Mouse (Mus musculus) forelimb bud, embryonic 11.5 days (tissue): ENCODE measurements at regions not wholly inside any gene's neighbourhood (a gene's known extent, or its start where the extent isn't known, plus 50 kb on each side); places are given as distances from the start of the nearest gene placed in this dataset.

Experiments used
- DNase-seq: peaks from one replicate; pipeline ENCODE4 v3.0.0-alpha.2; 2012; ENCODE audit warnings: low read depth, low spot score

GRCm38 (mm10) chr6:67186537-67187274, 51.3 kb upstream of the Serbp1 start:
- no peak for DNase-seq

DNA sequence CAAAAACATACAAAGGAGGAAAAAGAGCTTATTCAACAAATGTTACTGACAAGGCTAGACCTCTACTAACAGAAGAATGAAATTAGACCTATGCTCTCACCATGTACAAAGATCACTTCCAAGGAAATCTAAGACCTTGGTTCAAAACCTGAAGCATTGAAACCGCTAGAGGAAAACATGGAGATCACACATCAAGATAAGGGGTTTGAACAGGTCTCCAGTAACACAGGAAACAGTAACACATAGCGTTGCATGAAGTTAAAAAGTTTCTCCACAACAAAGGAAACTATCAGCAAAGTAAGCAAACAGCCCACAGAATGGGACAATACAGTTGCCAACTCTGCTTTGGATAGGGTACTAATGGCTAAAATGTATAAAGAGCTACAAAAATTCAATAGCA, 53.3 kb upstream of the Serbp1 start:
- DNase-seq, result no peak

DNA sequence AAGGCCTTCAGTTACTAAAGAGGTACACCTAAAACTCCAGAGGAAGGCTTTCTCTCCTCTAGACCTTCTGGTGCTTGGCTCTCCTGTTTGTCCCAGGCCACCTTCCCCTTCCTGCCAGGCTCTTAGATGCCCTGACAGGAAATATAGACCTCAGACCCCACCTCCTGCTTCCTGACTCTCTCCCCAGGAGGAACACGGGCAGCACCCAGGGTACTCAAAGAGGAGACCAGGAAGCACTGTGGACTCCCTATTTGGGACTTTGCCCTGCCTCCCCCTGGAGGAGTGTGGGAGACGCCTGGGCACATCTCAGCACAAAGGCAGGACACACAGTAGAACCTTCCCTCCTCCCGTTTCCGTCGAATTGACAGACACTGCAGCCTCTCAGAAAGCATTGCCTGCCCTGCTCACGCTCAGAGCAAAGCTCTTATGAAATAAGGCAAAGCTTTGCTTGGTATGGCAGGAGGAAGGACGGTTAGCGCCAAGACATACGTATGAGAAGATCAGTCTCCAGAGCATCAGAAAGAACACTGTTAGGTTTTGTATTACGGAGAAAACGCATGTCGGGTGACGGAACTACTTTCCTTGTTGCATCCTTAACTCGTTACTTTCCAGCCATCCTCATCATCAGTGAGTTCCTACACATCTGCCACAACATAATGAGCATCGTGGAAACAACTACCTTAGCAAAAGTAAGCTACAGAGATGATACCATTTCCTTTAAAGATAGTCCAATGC, 54.3 kb upstream of the Serbp1 start:
- no peak for DNase-seq

GRCm38 (mm10) chr6:67182453-67182852, 55.5 kb upstream of the Serbp1 start:
- no peak for DNase-seq

DNA sequence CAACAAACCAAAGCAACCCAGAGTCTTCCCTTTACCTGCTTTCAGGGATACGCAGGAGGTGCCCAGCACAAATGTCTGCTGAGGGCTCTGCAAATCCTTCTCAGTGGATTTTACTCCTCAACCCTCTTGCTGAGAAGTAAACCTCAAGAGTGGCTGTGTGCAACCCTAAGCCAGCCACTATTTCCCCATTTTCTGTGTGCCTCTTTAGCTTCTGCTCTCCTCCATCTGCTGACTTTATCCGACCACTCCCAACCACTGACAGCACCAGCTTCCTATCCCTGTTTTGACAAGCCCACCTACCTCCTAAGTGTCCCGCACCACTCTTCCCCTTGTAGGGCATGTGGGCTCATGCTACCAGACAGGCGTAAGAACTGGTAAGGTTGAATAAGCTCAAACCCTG, 56.5 kb upstream of the Serbp1 start:
- DNase-seq, result no peak

- no peak for DNase-seq
These were observed 58.6 kb upstream of the Serbp1 start for GRCm38 (mm10) chr6:67179416-67179815.

DNA sequence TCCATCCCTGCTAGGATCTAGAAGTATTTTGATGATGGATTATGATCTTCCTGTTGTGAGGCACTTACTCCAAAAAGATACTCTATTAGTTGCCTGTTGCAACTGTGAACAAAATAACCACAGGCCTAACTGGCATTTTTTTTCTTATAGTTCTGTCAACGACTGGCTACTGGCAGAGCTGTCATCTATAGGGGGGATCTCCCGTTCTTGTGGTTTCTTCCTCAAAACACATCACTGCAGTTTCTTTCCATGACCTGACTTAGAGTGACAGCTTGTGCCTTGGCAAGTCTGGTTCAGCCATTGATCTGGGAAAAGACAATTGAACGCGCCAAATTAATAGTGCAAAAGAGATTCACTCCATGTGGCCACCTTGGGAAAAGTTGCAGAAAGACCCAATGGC, 59.4 kb upstream of the Serbp1 start:
- DNase-seq, result no peak

- DNase-seq, result no peak
These were observed 59.9 kb upstream of the Serbp1 start for GRCm38 (mm10) chr6:67178101-67178500.

- no peak for DNase-seq
These were observed 67.4 kb upstream of the Serbp1 start for GRCm38 (mm10) chr6:67170674-67170946.

DNA sequence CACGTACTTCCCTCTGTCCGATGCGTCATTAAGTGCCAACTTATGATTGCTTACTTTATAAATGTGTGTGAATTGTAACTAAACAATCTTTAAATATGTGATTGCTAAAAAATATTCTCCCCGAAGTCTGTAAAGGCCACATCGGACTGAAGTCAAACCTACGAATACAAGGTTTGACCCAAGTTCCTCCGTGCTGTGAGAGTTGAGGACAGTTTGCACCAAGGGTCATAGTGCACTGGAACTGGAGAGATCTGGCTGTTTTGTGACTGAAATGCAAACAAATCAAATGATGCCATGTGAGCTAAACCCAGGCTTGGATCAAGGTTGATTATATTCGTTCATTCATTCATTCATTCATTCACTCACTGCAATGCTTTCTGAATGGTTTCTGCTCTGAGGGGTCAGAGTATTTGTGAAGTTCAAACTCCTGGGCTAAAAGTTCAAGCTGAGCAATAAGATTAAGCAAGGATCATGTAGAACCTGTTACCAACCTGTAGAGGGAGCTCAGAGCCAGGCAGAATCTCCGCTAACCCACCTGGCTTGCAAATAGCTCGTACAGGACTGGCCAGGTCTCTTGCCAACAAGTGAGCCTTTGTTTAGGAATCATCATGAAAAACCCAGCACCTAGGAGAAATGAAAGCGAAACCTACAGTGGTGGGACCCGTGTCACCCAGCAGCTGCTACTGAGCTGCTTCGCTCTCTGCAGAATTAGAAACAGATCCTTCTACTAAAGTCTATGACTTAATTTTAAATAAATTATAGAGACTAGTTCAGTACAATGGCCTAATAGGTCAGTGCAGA, 67.9 kb upstream of the Serbp1 start:
- DNase-seq, result peak; percentile 86

GRCm38 (mm10) chr6:67168803-67169202, 69.2 kb upstream of the Serbp1 start:
- DNase-seq, result no peak

- peak; percentile 57 for DNase-seq
These were observed 69.8 kb upstream of the Serbp1 start for GRCm38 (mm10) chr6:67168031-67168777.

DNA sequence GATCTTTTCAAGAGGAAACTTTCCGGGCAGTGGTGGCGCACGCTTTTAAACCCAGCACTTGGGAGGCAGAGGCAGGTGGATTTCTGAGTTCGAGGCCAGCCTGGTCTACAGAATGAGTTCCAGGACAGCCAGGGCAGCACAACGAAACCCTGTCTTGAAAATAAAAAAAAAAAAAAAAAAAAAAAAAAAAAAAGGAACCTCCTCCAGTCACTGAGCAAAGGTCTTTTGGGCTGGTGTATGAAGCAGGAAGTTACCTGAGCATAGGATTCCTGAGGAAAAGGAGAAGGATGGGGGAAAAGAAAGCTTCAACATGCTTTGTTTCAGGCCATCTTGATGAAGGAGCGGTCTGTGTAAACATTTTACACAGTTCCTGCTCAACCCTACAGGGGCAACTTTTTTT, 72.9 kb upstream of the Serbp1 start:
- no peak for DNase-seq

DNA sequence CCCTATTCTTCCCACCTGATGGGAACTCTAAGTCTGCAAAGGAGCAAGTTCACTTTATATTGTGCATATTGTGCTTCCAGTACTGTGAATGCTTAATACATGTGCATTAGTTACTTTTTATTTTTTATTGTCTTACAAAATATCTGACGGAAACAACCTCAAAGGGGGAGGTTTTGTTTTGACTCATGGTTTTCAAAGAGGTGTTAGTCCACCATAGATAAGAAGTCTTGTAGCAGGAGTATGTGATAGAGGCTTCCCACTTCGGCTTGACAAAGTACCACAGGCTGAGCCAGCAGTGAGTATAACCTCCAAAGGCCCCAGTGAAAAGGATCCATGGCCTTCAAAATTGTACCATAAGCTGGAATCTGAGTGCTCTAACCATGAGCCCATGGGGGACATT, 74.0 kb upstream of the Serbp1 start:
- DNase-seq, result no peak

DNA sequence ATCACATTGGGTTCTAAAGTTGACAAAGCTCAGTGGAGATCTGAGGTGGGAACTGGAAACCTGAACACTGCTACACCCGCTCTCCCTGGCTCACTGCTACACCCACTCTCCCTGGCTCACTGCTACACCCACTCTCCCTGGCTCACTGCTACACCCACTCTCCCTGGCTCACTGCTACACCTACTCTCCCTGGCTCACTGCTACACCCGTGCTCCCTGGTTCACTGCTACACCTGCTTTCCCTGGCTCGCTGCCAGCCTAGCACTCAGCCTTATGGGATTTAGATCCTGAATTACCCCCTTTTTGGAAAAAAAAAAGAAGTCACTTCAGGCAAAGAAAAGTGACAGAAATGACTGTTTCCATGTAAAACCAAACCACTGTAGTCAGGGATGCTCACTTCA, 75.2 kb upstream of the Serbp1 start:
- no peak for DNase-seq

GRCm38 (mm10) chr6:67161610-67162009, 76.4 kb upstream of the Serbp1 start:
- no peak for DNase-seq

- DNase-seq, result no peak
These were observed 77.4 kb upstream of the Serbp1 start for GRCm38 (mm10) chr6:67160564-67160963.

- DNase-seq, result no peak
These were observed 78.1 kb upstream of the Serbp1 start for GRCm38 (mm10) chr6:67159726-67160523.

DNA sequence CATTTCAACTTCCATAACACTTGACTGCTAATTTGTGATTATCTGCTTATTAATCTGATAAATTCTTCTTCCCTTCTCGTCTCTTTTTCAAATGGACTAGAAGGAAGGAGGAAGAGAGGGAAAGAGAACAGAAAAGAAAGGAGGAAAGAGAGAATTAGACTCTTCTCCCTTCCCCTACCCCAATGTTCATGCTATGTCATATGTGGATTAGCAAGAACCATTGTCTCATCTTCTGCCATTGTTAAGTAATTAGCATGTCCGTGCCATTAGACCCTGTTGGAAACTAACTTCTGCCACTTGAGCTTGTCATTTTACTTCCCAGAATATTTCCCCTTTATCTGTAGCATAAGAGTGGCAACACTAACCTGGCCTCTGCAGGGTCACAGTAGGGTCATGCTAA, 78.8 kb upstream of the Serbp1 start:
- no peak for DNase-seq

GRCm38 (mm10) chr6:67158765-67159164, 79.2 kb upstream of the Serbp1 start:
- peak; percentile 85 for DNase-seq

- no peak for DNase-seq
These were observed 85.0 kb upstream of the Serbp1 start for GRCm38 (mm10) chr6:67152845-67153468.
